Mouse (Mus musculus): Measurements from ENCODE around the gene Yars.

The Yars gene

DNA sequence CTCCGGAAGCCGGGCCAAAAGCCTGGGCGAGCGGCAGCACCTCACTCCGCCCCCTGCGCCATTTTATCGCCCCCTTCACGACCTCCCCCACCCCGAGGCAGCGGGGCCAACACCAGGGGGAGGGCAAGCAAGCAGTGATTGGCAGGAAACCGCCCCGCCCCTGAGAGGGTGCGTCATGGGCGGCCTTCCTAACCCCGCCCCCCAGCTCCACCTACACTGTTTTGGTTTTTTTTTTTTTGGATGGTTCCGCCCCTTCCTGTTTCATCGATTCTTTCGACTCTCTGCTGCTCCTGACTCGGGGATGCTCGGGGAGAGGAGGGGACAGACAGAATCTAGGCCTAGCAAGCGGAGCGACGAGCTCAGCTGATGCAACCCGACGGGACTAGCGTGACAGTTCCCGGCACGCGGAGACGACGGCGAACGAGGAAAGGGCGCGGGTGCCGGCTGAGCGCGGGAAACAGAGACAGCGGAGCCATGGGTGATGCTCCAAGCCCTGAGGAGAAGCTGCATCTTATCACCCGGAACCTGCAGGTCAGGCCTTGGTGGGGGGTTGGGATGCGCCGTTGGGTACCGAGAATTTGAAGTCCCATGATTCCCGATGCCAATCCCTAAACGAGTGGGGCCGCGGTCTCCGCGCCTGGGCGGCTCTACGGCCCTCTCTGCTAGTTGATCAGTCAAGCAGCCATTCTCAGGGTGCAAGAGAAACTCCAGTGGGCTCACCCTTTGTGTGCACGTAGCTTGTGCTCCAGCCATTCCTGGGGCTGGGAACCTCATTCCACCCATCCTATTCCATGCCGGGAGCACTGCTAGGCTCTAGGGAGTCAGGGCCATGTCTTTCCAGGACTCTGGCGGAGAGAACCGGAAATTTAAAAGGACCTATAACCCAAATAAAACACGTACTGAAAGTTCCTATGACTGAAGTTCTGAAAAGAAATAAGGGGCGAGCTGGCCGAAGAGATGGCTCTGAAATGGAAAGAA is at the start of gene Yars, which contains the start of gene S100pbp:
TSS of gene Yars (plus strand) at position 219 of the 978 bp plus-strand sequence.
TSS of gene S100pbp (minus strand) at position 186 of the 978 bp plus-strand sequence.
- DNase-seq (ENCODE audit: low spot score) = peak; percentile 100

DNA sequence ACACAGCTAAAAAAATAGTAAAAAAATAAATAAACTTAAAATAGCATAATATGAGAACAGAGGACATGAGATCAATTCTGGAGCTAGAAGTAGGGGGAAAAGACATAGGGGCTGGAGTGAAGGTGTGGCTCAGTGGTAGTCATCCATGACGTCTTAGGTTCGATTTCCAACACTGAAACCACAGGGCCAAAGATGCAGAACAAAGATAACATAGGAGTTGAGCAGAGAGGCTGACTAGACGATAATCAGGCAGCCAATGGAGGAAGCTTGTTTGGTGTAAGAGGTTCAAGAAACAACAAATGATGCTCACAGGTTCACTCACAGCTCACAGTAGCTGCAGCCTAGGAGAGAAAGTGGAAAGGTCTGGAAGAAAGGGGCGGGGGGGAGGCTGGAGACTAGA is 48.8 kb upstream of the Yars start:
- DNase-seq (ENCODE audit: low spot score) = no peak

DNA sequence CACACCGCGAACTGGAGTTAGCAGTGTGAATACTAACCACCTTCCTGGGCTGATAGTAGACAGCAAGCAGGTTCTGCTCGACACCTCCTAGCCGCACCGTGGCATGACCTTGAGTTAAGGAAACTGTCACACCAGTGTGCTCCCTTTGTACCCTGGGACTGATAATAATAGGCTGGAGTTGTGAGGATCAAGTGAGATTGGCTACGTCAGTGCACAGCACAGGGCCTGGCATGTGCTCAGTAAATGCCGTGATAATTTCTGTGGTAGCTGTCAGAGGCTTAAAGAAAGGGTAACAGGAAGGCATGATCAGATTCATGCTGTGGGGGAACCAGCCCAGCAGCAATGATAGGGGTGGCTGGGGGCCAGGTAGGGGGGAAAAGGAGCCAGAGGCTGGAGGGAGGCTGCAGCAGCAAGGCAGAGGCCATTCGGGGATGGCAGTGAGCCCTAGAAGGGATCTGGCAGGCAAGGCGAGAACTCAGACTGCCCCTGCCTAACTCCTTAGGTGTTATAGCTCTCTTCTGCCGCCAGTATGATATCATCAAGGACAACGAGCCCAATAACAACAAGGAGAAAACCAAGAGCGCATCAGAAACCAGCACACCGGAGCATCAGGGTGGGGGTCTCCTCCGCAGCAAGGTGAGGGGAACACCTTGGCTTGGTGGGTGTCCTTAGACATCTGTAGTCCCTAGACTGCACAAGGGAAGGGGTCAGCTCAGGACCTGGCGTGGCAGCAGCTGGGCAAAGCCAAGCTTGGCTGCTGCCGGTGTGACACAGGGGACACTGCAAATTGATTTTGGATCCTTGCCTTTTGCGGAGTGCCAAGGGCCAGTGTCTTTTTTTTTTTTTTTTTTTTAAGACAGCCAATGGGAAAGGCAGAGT is 47.8 kb upstream of the Yars start:
- DNase-seq (ENCODE audit: low spot score) = no peak

DNA sequence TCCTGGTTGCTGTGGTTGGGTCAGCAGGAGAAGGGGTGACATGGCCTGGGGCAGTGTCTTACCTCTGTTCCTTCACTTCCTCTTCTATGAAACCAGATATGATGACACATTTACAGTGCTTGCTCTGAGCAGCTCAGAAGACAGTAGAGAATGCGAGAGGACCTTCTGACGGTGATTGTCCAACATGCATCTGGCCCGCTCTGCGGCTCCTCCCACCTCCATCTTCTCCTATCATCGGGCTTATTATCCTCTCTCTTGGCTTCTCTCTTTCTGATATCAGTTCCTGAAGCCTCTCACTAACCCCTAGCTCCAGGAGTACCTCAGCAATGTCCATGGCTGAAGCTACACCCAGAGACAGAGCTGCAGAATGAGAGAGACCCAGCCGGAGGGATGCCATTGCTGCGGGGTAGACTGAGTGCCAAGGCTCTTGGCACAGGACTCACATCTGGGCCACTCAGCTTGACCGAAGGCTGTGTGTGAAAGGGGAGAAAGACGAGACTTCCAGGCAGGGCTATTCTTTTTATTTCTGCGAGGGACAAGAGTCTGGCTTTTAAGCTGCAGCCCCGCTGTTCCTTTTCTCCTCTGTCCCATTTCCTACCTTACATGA is 47.0 kb upstream of the Yars start:
- DNase-seq (ENCODE audit: low spot score) = no peak

DNA sequence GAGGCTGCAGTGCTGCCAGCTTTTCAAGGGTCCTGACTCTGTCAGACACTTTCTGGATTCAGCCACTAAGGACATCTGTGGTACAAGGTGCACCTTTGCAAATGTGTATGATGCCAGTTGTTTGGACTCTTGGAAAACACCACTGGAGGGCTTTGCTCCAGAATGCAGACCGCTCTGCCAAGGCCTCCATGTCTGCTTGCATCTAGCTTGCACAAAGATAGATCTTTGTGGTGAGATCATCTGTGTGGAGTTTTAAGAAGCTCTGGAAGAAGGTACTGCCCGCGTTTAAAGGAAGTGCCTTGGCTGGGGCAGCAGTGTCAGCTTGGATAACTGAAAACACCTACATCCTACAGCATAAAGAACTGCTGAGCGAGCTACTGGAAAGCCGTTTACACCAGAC is 46.1 kb upstream of the Yars start:
- no peak for DNase-seq (ENCODE audit: low spot score)

DNA sequence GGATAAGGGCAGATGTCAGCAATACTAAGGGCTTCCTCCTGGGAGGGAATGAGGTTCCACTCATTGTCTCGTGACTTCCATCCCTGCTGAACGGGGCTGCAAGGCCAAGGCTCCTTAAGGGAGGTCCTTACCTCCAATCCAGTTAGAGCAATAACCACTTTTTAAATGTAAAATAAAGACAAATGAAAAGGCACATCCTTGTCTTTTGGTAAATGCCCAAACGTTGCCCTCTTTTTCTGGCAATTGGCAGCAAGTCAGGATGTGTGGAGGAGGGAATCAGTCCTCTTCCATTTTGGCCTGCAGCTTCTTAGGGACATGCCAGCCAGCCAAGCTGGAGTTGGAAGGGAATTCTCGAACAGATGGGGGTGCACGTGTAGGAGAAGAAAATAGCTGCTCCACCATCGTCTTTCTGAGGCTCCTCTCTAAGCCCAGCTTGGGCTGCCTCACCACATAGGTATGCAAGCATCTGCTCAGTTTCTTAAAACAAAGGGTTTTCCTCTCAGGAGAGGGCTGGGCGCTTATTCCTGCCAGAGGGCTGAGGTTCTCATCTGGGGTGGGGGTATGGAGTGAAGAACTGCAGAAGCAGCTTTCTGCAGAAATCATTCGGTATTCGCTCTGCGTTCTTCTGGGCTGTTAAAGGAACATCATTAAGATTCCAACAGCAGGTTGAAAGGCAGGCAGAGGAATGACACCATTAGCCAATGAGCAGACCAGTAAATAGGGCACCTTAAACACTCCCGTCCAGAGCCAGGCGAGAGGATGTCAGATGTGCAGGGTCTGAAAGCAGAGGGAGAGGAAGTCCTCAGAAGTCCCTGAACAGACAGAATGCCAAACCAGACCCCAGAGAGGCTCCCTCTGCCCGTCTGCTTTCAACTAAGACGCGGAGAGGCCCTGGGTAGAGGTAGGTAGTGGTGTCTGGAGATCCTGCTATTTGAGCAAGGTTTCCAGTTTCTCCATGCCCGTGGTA is 44.9 kb upstream of the Yars start:
- no peak for DNase-seq (ENCODE audit: low spot score)

DNA sequence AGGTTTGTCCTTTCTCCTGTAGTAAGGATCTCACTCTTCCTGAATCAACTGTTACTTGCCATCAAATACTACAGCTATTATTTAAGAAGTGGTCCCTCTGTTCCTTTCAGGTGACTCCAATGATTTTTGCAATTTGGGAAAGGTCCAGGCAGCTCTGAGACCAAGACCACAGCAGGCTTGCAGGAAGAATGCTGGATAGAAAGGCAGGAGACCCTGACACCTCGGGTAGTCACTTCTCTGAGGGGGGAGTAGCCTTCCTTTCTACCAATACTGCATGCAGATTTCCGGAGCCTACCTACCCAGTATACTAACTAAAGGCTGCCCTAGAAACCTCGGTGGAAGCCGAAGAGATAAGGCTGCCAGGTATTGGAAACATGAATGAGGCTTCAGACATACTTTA is 44.1 kb upstream of the Yars start:
- no peak for DNase-seq (ENCODE audit: low spot score)

DNA sequence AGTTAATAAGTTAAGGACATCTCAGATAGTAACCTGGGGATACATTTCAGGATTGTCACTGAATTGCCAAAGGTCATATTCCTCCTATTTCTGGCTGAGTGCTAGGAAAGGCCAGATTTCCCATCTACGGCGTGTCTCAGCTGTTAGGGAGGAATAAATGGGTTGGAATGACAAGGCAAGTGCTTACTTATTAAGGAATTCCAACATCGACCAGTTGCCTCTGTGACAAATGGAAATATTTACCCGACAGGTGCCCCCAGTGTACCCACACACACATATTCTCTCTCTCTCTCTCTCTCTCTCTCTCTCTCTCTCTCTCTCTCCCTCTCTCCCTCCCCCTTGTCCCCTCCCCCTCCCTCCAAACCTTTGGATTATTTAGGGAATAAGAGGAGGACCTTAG is 43.6 kb upstream of the Yars start:
- DNase-seq (ENCODE audit: low spot score) = no peak

DNA sequence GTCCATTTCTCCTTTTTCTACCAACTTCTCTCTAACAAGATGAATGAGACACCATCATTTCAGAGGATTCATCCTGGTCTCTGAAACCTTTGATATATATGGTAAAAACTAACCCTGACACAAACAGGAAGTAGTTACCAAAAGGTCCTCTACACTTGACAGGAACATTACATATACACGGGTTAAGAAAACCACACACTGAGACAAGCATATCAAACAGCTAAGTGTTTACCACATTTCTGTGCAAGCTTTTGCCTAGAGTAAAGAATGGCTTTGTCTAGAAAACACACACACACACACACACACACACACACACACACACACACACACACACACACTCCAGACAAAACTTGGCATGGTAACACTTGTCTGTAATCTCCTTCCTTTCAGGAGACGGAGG is 43.2 kb upstream of the Yars start:
- DNase-seq (ENCODE audit: low spot score) = no peak

DNA sequence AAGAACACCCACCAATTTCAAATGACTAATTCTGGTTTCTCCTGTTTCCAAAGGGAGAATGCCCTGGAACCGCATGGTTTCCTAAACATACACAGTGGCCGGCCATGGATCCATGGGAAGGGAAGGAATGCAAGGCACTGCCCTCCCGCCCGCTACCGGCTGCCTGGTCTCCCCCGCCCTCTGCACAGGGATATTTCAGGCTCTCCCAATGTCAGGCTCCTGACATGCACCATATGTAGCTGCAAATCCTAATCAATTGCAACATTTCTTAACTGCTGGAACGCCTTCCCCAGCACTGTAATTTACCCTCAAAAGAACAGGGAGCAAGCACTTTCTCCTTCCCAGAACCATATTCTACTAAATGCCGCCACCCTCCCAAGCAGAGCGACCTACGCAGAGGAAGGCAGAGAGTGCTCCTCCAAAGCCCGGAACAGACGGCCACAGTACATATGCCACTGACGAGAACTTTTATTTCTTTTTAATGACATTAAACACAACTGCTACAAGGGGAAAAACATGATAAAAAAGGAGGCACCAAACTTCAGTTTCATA is 41.9 kb upstream of the Yars start:
- DNase-seq (ENCODE audit: low spot score) = no peak

DNA sequence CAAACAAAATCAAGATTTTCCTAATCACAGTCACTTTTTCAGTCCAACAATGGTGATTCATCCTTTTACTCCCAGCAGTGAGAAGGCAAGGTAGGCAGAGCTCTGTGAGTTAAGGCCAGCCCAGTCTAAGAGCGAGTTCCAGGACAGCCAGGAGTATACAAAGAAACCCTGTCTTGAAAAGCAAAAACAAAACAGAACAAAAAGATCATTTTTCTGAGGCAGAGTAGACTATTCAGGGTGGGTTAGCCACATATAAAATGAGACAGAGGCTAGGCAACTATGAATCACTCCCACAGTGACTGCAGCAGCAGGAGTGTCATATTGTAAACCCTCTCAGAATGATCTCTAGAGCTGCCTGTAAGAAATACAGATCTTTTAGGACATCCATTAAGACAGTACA is 40.2 kb upstream of the Yars start:
- DNase-seq (ENCODE audit: low spot score) = no peak

DNA sequence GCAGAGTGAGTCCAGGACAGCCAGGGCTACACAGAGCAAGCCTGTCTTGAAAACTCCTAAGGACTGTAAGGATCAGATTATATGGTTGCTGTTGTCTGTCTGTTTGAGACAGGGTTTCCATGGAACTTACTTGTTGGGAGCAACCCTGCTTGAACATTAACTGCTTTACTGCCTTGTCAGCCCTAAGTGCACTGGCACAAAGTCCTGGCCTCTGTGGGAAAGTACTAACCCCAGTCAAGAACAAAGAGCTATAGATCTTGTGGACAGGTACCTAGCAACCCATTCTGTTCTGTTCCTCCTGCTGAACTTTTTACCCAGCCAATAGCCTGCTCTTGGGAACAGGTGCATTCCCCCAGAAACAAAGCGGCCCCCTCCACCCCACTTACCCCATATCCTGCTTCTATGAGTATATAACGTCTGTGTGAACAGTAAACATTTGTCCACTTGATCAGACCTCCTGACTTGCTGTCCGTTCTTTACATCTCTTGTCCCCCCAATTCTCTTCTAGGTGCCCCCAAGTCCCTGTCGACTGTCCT is 38.2 kb upstream of the Yars start:
- DNase-seq (ENCODE audit: low spot score) = no peak

DNA sequence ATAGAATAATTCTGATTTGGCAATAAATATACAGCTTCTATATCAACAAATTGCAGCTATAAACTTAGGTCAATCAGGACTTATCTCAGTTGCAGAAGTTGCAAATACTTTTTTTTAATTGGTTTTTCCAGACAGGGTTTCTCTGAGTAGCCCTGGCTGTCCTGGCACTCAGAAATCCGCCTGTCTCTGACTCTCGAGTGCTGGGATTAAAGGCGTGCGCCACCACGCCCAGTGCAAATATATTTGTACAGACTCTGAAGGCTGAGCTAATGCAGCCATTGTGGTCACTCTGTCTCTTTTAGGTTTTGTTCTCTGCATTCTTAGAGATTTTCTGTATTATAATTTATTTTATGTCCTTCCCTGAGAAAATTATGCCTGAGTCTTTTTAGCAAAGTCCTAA is 32.0 kb upstream of the Yars start:
- DNase-seq (ENCODE audit: low spot score) = no peak

DNA sequence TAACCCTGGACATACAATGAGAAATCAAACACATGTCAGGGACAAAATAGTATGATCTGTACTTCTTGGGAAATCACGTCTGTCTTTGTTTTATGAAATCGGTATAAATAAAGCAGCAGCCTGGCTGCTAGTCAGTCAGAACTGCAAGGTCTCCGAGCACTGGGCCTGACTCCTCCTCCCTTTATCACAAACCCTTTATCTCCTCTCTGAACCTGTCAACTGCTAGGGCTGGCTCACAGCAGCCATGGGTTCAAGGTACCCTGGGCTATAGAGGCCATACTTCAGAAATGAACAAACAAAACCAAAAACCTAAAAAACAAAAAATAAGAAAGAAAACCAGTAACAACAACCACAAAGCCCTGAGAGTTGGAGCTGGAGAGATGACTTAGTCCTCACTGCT is 31.0 kb upstream of the Yars start:
- DNase-seq (ENCODE audit: low spot score) = no peak

DNA sequence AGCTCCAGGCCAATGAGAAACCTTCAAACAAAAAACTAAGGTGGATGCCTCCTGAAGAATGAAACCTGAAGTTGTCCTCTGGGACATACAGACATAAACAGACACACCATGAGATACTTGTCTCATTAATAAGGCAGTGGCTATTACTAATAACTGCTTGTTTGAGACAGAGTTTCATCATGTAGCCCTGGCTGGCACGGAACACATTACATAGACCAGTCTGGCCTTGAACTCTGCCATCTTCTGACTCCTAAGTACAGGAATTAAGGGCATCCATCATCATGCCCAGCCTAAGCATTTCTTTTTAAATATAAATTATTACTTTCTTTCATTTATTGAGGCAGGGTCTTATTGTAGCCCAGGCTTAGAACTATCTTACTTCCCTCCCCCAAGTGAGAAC is 28.5 kb upstream of the Yars start:
- DNase-seq (ENCODE audit: low spot score) = no peak

DNA sequence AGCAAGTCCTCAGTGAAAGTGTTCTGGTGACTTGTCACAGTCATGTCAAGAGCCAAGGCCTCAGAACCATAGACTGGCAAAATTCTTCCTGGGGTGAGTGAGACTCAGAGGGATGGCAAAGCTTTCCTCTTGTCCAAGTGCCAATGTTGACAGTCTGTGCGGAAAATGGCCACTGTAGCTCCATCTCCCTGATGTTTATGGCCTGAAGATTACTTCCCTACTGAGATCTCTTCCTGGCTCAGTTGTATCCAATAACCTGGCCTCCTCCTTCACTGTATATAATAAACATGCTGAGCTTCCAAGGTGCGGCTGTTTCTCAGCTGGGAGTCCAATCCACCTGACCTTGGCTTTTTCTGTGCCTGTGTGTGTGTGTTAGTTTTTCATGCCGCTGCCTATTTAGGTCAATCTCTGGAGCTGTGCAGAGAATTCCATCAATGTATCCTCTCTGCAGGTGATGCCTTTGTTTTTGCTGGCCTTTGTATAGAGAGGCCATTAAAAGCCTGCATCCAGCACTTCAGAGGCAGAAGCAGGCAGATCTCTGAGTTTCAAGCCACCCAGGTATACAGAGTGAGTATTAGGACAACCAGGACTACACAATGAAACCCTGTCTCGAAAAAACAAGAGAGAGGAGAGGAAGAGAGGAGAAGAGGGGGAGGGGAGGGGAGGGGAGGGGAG is 27.8 kb upstream of the Yars start:
- DNase-seq (ENCODE audit: low spot score) = no peak

DNA sequence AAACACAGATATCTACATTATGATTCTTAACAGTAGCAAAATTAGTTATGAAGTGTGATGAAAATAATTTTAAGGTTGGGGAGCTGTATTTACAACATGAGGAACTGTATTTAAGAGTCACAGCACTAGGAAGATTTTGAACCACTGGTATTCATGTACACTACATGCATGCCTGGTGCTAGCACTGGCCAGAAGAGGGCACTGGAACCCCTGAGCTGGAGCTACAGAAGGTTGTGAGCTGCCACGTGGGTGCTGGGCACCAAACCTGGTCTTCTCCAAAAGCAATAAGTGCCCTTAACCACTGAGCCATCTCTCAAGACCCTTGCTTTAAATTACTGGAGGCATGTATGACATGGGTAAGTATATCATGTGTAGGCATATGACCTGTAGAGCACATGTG is 17.0 kb upstream of the Yars start:
- no peak for DNase-seq (ENCODE audit: low spot score)

DNA sequence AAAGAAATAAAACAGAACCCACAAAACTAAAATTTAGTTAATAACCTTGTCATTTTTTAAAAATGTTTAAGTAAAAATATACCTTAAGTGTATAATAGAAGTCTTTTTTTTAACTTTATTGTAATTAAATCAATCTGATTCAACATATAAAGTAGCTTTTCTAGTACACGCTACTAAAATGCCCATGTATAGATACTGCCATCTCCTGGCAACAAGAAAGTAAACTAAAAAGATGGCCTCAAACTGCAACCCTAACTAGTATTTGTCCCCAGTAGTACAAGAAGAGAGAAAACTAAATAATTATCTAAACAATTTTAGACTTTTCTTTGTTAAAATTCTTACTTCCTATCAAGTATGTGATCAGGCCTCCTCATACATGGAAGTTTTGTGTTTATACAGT is 10.0 kb upstream of the Yars start:
- peak; percentile 53 for DNase-seq (ENCODE audit: low spot score)

DNA sequence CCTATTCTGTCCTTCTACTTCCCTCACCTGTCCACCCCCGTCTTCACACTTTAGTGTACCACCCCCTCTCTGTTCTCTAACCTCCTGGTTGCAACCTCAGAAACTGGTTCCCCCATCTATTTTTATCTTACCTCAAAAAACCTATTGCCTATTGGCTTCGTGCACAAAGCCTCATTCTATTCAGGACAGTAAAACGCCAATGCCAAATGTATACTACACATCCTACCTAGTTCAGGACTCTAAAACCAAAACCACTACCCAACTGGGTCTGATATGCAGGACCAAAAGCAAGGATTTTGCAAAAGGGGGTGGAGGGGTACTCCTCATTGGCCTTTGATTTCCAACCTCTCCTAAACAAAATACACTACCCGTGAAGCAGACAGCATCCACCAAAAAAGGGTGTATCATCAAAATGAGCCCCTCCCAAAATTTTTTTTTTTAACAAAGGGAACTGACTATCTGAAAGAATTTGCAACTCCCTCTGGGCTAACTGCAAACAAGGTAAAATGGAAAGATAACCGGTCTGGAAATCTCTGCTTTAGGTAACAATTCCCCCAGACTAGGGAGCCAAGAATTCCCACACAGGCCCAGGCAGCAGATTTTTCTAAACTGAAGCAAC is 1.4 kb upstream of the Yars start:
- DNase-seq (ENCODE audit: low spot score) = peak; percentile 35

Measured in MN1 (cell line).